Mouse (Mus musculus) forebrain, embryonic 15.5 days (tissue): Measurements from ENCODE around the gene Ppp1r27. TPM values are rescaled to one million over a fixed set of nuclear protein-coding genes. Genes with fewer than 3 reads are reported as not detected.
"Not testable (repeated sequence)": the region's sequence is repeated elsewhere in the genome, so short reads cannot be mapped to it uniquely, and the experiment has no call there.

Source experiments
- ATAC-seq: fragments of 200-750 bp; cut with Nextera tagmentation; replicated peaks from 2 replicates; pipeline ENCODE4 v1.8.0; 2017; ENCODE audit warnings: mild to moderate bottlenecking, moderate TSS enrichment, moderate library complexity
- H3K27ac ChIP-seq: fragments of 300-500 bp; sonication (generic); replicated peaks from 2 replicates; pipeline ENCODE4 v1.5.1; 2015; ENCODE audit warnings: mild to moderate bottlenecking, inconsistent platforms
- H3K27me3 ChIP-seq: fragments of 300-500 bp; sonication (generic); 2 replicates; pipeline ENCODE4 v1.6.1; 2015; ENCODE audit warnings: inconsistent platforms
- H3K36me3 ChIP-seq: fragments of 300-500 bp; sonication (generic); 2 replicates; pipeline ENCODE4 v1.6.1; 2015; ENCODE audit warnings: mild to moderate bottlenecking, inconsistent platforms
- H3K4me1 ChIP-seq: fragments of 300-500 bp; sonication (generic); 2 replicates; pipeline ENCODE4 v1.6.1; 2015; ENCODE audit warnings: inconsistent platforms
- H3K4me2 ChIP-seq: fragments of 300-500 bp; sonication (generic); replicated peaks from 2 replicates; pipeline ENCODE4 v1.6.1; 2015; ENCODE audit warnings: mild to moderate bottlenecking, inconsistent platforms
- H3K4me3 ChIP-seq: fragments of 300-500 bp; sonication (generic); 2 replicates; pipeline ENCODE4 v1.5.1; 2015; ENCODE audit warnings: mild to moderate bottlenecking, inconsistent platforms
- H3K9ac ChIP-seq: fragments of 300-500 bp; sonication (generic); replicated peaks from 2 replicates; pipeline ENCODE4 v1.6.1; 2015; ENCODE audit warnings: mild to moderate bottlenecking, inconsistent platforms
- H3K9me3 ChIP-seq: fragments of 300-500 bp; sonication (generic); 2 replicates; pipeline ENCODE4 v1.6.1; 2016; ENCODE audit warnings: inconsistent platforms
- WGBS: fragments of 180-500 bp; shearing (Covaris S2); methylation state at CpG from one replicate; pipeline ENCODE4 v1.1.7; 2015; ENCODE audit warnings: mixed read lengths; 5-methylcytosine and 5-hydroxymethylcytosine counted together
- polyA plus RNA-seq: library from polyadenylated mRNA; unstranded; fragments of >200 nt; fragmentation: Nextera tagmentation; extraction: Ambion mirVana; gene quantifications from 2 replicates; pipeline ENCODE4 v1.2.1, GENCODE M21; 2015

Gene Ppp1r27
- polyA plus RNA-seq = 0.23 TPM in 1 of 2 replicates, not detected in the other

DNA sequence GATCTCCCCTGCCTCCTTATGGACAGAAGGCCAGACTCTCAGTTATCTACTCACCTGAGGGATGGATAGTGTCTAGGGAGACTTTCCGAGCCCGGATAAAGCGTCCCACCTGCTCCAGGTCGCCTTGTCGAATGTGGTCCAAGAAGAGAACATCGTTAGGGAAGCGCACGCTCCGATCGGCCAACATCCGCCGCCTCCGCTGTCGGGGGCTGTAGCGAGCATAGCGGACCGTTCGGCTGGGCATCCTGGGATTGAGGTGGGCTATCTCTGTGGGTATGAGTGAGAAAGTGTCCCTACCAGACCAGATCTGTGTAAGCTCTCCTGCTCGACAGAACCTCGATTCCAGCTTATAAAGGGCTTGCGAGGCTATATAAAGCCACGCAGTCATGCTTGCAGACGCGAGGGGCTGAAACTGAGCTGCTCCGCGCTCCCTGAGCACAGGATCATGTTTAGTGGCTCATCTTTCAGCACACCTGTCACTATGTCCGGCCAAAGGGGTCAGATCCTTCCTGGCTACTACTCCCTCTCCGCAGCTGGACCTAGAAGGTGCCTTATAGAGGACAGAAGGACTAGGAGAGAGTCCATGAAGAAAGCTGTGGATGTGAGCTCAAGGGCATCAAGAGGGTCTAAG, at the start of gene Ppp1r27:
Gene Ppp1r27 (minus strand): TSS at position 323 of the 631 bp plus-strand sequence.
- H3K4me1 ChIP-seq = peaks cover 26% of the 10 kb centered on the region
- peak within 1 kb of the TSS; percentile 84 for H3K4me3 ChIP-seq
- H3K4me2 ChIP-seq = peak within 1 kb of the TSS; percentile 83
- peak within 1 kb of the TSS; percentile 86 for H3K9ac ChIP-seq
- H3K9me3 ChIP-seq = no peaks in the 10 kb centered on the region
- peak within 1 kb of the TSS; percentile 71 for H3K27ac ChIP-seq
- ATAC-seq = no peak
- 93% methylated on average over 28 of the region's 28 CpGs for WGBS
- H3K27me3 ChIP-seq = no peaks in the 10 kb centered on the region
- H3K36me3 ChIP-seq = peaks cover 4% of the 10 kb centered on the region; the same call in 1 of the 2 replicates

DNA sequence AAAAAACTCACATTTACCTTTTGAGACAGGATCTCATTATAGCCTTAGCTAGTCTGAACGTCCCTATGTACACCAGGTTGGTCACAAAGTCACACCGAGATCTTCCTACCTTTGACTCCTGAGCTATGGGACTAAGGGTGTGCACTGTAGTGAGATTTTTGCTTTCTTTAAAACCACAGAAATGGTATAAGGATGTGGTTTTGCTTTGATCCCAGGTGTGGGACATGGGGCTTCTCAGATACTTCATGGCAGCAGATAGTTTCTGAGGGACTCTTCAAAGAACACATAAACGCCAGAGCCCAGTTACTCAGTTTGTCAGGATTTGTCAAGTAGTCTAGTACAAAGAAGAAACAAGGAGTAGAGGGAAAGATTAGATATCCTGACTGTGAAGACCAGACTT, 49.8 kb upstream of the Ppp1r27 start:
- peaks cover 42% of the 10 kb centered on the region for H3K36me3 ChIP-seq
- H3K9ac ChIP-seq = no peak overlapping the region
- H3K27me3 ChIP-seq = no peaks in the 10 kb centered on the region
- H3K27ac ChIP-seq = no peak overlapping the region
- H3K9me3 ChIP-seq = no peaks in the 10 kb centered on the region
- WGBS = 98% methylated on average over 3 of the region's 3 CpGs
- no peak overlapping the region for H3K4me2 ChIP-seq
- H3K4me3 ChIP-seq = no peak overlapping the region
- ATAC-seq = no peak
- peaks cover 31% of the 10 kb centered on the region for H3K4me1 ChIP-seq

- peak overlapping the region; percentile 99 for H3K4me3 ChIP-seq
- H3K27me3 ChIP-seq = no peaks in the 10 kb centered on the region
- H3K36me3 ChIP-seq = peaks cover 43% of the 10 kb centered on the region
- peak; percentile 10; the same call in 1 of the 2 replicates for ATAC-seq
- peak overlapping the region; percentile 60 for H3K9ac ChIP-seq
- H3K27ac ChIP-seq = peak overlapping the region; percentile 90
- H3K4me2 ChIP-seq = peak overlapping the region; percentile 87
- 48% methylated on average over 17 of the region's 17 CpGs for WGBS
- peaks cover 31% of the 10 kb centered on the region for H3K4me1 ChIP-seq
- no peaks in the 10 kb centered on the region for H3K9me3 ChIP-seq
Measured at GRCm38 (mm10) chr11:120598990-120599549, 48.1 kb upstream of the Ppp1r27 start.

DNA sequence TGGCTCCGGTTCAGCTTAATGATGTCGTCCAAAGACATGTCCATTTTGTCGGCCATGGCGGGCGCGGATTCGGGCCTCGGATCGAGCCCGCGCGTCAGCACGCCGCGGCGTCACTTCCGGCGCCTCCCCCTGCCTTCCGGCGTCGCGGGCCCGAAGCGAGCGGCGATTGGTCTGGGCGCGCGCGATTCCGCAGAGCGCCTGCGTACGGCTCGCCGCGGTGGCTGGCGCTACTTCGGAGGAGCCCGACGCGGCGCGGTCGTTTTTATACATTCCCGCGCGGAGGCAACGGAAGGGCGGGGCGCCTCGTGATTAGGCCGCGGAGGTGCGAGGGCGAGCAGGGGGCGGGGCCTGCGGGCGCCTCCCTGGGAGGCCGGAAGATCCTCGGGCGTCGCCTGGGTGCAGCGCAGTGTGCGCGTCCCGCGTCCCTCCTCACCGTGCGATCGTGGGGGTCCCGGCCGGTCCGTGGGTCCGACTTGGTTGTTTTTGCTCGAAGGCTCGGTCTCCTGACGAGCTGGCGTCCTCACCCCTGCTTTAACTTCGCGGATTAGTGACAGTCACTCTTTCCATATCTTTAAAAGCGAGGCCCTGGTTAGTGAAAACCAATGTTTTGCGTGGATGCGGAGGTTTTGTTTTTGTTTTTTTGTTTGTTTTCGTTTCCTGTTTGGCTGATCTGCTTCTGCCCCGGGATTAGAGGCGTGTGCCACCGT, 47.5 kb upstream of the Ppp1r27 start, which contains the start of the genes Alyref and Anapc11:
Gene Alyref (minus strand): TSS at position 83 of the 707 bp plus-strand sequence.
Gene Anapc11 (plus strand): TSS at position 139 of the 707 bp plus-strand sequence.
- peaks cover 44% of the 10 kb centered on the region for H3K36me3 ChIP-seq
- under 1% methylated on average over 87 of the region's 88 CpGs for WGBS
- peak; percentile 98 for ATAC-seq

GRCm38 (mm10) chr11:120597240-120598235, 46.6 kb upstream of the Ppp1r27 start:
- WGBS = 3% methylated on average over 93 of the region's 99 CpGs
- H3K27me3 ChIP-seq = no peaks in the 10 kb centered on the region
- peaks cover 45% of the 10 kb centered on the region for H3K36me3 ChIP-seq
- H3K4me2 ChIP-seq = peak overlapping the region; percentile 87
- peak overlapping the region; percentile 90 for H3K27ac ChIP-seq
- peak overlapping the region; percentile 99 for H3K4me3 ChIP-seq
- H3K9me3 ChIP-seq = no peaks in the 10 kb centered on the region
- peak overlapping the region; percentile 98 for H3K9ac ChIP-seq
- H3K4me1 ChIP-seq = peaks cover 31% of the 10 kb centered on the region
- ATAC-seq = peak; percentile 67

More for the DNA sequence above, 47.5 kb upstream of the Ppp1r27 start, which contains the start of the genes Alyref and Anapc11:
- Histone ChIP-seq H3K9me3 (no peaks in the 10 kb centered on the region), H3K9ac (peak within 1 kb of the TSS; percentile 98), H3K27ac (peak within 1 kb of the TSS; percentile 90), H3K4me2 (peak within 1 kb of the TSS; percentile 87), H3K4me1 (peaks cover 31% of the 10 kb centered on the region), H3K27me3 (no peaks in the 10 kb centered on the region), H3K4me3 (peak within 1 kb of the TSS; percentile 99)

DNA sequence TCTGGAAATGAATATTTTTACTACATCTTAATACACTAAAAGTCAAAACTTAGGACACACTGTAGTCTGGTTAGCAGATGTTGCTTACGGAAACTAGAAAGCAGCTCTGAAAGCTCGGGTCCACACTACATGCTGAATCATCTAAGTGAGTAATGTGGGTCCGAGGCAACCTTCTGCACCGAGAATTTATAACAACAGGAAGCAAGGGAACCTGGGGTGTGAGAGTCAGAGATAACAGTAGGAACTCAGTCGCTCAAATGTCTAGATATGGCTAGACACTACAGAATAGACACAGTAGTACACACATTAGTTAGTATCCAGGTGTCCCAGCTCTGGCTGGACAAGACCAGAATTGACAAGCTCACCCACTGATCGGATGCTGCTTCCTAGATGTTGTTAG, 37.6 kb upstream of the Ppp1r27 start:
- Histone ChIP-seq H3K4me3 (no peak overlapping the region), H3K36me3 (peaks cover 90% of the 10 kb centered on the region), H3K27ac (no peak overlapping the region), H3K4me1 (no peaks in the 10 kb centered on the region), H3K27me3 (no peaks in the 10 kb centered on the region), H3K9ac (no peak overlapping the region), H3K4me2 (no peak overlapping the region), H3K9me3 (no peaks in the 10 kb centered on the region)
- ATAC-seq = no peak
- WGBS = 97% methylated on average over 6 of the region's 6 CpGs

GRCm38 (mm10) chr11:120583937-120584336, 33.0 kb upstream of the Ppp1r27 start:
- H3K9ac ChIP-seq = no peak overlapping the region
- WGBS = 97% methylated on average over 1 of the region's 1 CpGs
- no peak overlapping the region for H3K4me2 ChIP-seq
- H3K4me1 ChIP-seq = peaks cover 28% of the 10 kb centered on the region
- peaks cover 54% of the 10 kb centered on the region for H3K36me3 ChIP-seq
- no peak overlapping the region for H3K27ac ChIP-seq
- no peaks in the 10 kb centered on the region for H3K27me3 ChIP-seq
- no peak for ATAC-seq
- no peak overlapping the region for H3K4me3 ChIP-seq
- H3K9me3 ChIP-seq = no peaks in the 10 kb centered on the region

GRCm38 (mm10) chr11:120582982-120583293, 32.0 kb upstream of the Ppp1r27 start:
- not testable (repeated sequence) for ATAC-seq, H3K4me3 ChIP-seq, H3K9me3 ChIP-seq, H3K27me3 ChIP-seq, H3K4me2 ChIP-seq, H3K27ac ChIP-seq, H3K9ac ChIP-seq
- peaks cover 30% of the 10 kb centered on the region for H3K4me1 ChIP-seq
- 92% methylated on average over 2 of the region's 2 CpGs for WGBS
- peaks cover 55% of the 10 kb centered on the region for H3K36me3 ChIP-seq

DNA sequence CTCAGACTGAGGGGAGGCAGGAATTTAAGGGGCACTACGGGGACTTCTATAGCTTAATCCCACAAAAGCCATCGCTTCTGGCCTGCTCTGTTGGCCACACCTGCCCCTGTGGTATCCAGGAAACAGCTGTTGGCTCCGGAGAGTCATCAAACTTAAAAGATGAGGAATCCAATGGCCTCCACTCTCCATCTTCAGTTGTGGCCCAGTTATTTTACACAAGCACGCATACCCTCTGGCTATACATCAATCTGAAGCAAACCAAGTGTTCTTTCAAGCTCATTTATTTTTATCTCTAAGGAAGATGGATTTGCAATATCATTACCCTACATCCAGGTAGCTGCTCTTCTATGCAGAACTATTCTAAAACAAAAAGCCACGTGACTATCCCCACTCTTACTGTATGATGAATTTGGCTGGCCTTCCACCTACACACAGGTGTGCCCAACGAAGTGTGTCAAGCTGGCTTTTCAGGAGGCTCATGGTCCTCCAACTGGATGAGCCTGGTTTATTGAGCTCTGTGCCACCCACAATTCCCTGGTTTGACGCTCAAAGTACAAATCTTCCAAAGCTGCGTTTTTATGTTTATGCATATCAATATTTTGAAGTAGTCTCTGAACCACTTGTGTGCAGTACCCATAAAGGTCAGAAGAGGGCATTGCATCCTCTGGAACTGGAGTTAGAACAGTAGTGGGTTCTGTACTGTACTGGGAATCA, 31.5 kb upstream of the Ppp1r27 start:
- peaks cover 30% of the 10 kb centered on the region for H3K4me1 ChIP-seq
- no peaks in the 10 kb centered on the region for H3K9me3 ChIP-seq
- WGBS = 74% methylated on average over 8 of the region's 8 CpGs
- H3K4me3 ChIP-seq = peak overlapping the region; percentile 86
- no peaks in the 10 kb centered on the region for H3K27me3 ChIP-seq
- H3K36me3 ChIP-seq = peaks cover 55% of the 10 kb centered on the region
- H3K27ac ChIP-seq = peak overlapping the region; percentile 96
- ATAC-seq = no peak; the same call in 1 of the 2 replicates
- H3K4me2 ChIP-seq = peak overlapping the region; percentile 88
- peak overlapping the region; percentile 84 for H3K9ac ChIP-seq

DNA sequence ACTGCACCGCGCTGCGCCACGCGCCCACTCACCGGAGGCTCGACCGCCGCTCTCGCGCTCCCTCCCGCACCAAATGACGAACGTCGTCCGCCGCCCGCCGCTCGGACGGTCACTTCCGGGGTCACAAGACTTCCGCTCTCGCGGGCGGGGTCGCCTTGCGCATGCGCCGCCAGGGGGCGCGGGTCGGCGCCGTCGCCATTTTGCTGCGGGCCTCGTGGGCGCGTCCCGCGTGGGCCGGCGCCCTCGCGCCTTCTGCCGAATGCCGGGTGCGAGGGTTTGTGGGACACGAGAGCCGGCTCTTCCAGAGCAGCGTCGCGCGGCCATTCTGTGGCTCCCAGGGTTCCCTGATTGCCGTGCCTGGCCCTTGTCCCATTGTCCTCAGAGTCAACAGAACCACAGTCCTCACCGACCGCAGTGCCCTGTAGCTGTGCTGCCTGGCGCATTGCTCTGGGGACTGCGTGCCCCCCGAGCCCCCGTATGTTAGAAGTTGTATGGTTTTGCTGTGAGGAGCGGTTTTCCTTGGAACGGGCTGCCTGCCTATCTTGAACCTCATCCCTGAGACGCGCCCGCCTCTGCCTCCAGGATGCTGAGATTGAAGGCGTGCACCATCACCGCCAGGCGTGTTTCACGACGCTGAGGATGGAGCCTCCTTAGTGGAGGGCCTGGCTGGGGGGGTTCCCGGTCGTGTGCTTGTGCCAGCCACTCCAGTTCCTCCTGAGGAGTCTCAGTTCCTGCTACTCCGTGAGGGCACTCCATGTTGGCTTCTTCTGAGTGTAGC, 30.7 kb upstream of the Ppp1r27 start, which contains the start of gene Arhgdia:
Gene Arhgdia (minus strand): TSS at position 135 of the 778 bp plus-strand sequence.
- Histone ChIP-seq H3K4me1 (peaks cover 30% of the 10 kb centered on the region), H3K27ac (peak within 1 kb of the TSS; percentile 96), H3K9ac (peak within 1 kb of the TSS; percentile 84), H3K4me2 (peak within 1 kb of the TSS; percentile 88), H3K9me3 (no peaks in the 10 kb centered on the region), H3K4me3 (peak within 1 kb of the TSS; percentile 86), H3K36me3 (peaks cover 51% of the 10 kb centered on the region), H3K27me3 (no peaks in the 10 kb centered on the region)
- ATAC-seq = peak; percentile 68
- 5% methylated on average over 64 of the region's 75 CpGs for WGBS
